Comparison of ENCODE assay signal across 23 mouse cellular contexts in the genomic region with DNA sequence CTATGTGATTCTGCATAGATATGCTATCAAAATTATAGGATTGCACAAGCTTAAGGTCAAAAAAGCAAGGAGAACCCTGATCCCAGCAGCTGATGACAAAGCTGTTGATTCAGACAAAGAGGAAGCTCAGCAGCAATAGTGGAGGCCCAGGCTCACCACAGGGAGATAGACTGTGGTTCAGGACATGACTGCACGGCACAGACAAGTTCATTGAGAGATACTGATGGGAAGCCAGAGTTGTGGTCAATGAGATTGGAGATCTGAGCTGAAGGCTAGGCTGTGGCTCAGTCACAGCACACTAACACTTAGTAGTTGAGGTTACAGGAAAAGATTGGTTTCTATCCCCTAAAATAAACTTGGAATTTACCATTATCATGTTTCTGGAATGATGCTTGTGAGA. TPM values are rescaled to one million over a fixed set of nuclear protein-coding genes. Genes with fewer than 3 reads are reported as not detected.
"Had no signal": no experiment of that assay in that cellular context is flagged by ENCODE, and none has a peak within 500 bp of the region (broad histone marks: within the 10 kb centered on the region; RNA-seq: fewer than 3 reads in every experiment).

No protein-coding gene starts in this region.

- DNase-seq: kidney, postnatal 36 days; layer of hippocampus, adult 9-11 months; layer of hippocampus, postnatal 36 days; left cerebral cortex, postnatal 4 days; lung, adult 18-20 months; right cerebral cortex, postnatal 4 days; thymus, adult 2 months; thymus, postnatal 25 days had no signal

- H3K4me1 ChIP-seq: limb, embryonic 13.5 days; midbrain, embryonic 12.5 days; stomach, embryonic 15.5 days had no signal

- H3K36me3 ChIP-seq: limb, embryonic 13.5 days; midbrain, embryonic 12.5 days; stomach, embryonic 15.5 days had no signal

- H3K9ac ChIP-seq: limb, embryonic 13.5 days; liver, embryonic 14.5 days; midbrain, embryonic 12.5 days; stomach, embryonic 15.5 days had no signal

- H3K4me3 ChIP-seq: limb, embryonic 13.5 days; midbrain, embryonic 12.5 days; stomach, embryonic 15.5 days had no signal

- H3K9me3 ChIP-seq: limb, embryonic 13.5 days; midbrain, embryonic 12.5 days; stomach, embryonic 15.5 days had no signal

- H3K27ac ChIP-seq: kidney, postnatal 0 days; limb, embryonic 13.5 days; liver, embryonic 14.5 days; midbrain, embryonic 12.5 days; stomach, embryonic 15.5 days had no signal

- H3K27me3 ChIP-seq: limb, embryonic 13.5 days; midbrain, embryonic 12.5 days; stomach, embryonic 15.5 days had no signal

- ATAC-seq: intestine, postnatal 0 days had no signal

- H3K4me2 ChIP-seq: limb, embryonic 13.5 days; midbrain, embryonic 12.5 days; stomach, embryonic 15.5 days had no signal

RNA-seq across cellular contexts. Expression of a gene that starts 57.8 kb away (rescaled TPM):
- total RNA-seq: layer of hippocampus, adult 18-20 months; layer of hippocampus, postnatal 36 days; left cerebral cortex, adult 8-10 months; left cerebral cortex, postnatal 4 days; liver, adult 2 months; midbrain, postnatal 0 days had no signal
- polyA plus RNA-seq: intestine, postnatal 0 days; kidney, postnatal 0 days; limb, embryonic 13.5 days; liver, adult 2 months; lung, embryonic 16.5 days; midbrain, embryonic 12.5 days; midbrain, postnatal 0 days; neural tube, embryonic 14.5 days; spleen, adult 2 months; stomach, embryonic 15.5 days; testis, adult 2 months; thymus, adult 2 months; urinary bladder, adult 2 months had no signal
